Mouse (Mus musculus): ENCODE data around the gene Kat8. TPM values are rescaled to one million over a fixed set of nuclear protein-coding genes. Genes with fewer than 3 reads are reported as not detected.
"Not testable (repeated sequence)": the region's sequence is repeated elsewhere in the genome, so short reads cannot be mapped to it uniquely, and the experiment has no call there.

The Kat8 gene
- total RNA-seq, 2 experiments from 2014 or later = 24.2 to 26.9 TPM

DNA sequence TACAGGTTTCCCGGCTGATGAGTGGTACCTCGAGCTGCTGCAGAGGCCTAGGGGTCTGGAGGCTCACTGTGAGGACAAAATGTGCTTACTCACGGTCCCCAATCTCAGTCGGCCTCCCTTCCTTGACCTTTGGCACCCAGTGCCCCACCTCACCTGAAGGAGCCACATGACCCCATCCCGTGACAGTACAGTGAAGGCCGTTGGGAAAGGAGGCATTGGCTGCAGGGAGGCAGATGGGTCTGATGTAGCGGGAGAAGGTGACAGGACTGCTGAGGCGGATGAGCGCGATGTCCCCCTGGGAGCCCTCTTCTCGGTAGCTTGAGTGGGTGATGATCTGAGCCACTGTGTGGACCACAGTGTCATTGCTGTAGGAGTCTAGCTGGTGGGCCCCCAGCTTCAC, 14.5 kb downstream of the Kat8 start:
- intact Hi-C loops (cut with DNase I) = no loop called here
- no peak for DNase-seq (ENCODE audit: extremely low spot score in 1 of 2, low spot score in 2 of 2)

DNA sequence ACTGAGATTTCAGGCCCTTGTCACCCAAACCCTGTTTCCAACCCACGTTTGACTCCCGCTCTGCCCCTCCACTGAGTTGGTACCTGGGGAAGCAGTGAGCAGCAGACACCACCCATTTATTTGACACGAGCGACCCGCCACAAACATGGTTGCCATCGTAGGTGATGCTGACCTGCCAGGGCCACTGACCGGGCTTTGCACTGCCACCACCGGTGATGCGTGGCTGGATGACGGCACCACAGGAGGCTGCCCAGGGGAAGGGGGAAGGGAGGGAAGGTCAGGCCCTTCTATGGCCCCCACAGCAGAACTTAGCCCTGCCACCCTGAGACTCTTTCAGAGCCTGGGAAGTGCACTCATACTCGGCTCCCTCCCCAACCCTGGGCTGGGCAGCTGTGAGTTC, 15.4 kb downstream of the Kat8 start:
- intact Hi-C loops (cut with DNase I) = no loop called here

DNA sequence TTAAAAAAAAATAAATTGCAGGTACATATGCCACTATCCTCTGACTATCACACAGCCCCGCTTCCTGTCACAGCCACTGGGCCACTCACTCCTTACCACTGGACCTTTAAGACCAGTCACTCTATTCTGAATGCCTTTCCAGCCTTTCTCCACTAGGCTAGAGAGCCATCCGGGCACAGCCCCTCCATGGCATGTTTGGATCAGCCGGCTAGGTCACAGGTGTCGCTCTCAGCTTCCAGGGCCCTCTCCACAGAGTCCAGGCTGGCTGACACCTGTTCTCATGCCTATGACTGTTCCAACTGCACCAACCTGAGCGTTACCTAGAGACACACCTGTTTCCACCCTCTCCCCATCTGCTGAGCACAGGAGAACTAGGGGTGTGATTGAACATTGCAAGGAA, 16.3 kb downstream of the Kat8 start:
- DNase-seq (ENCODE audit: extremely low spot score in 1 of 2, low spot score in 2 of 2) = no peak
- intact Hi-C loops (cut with DNase I) = no loop called here

More for the DNA sequence above, 15.4 kb downstream of the Kat8 start:
- no peak for DNase-seq (ENCODE audit: extremely low spot score in 1 of 2, low spot score in 2 of 2)

DNA sequence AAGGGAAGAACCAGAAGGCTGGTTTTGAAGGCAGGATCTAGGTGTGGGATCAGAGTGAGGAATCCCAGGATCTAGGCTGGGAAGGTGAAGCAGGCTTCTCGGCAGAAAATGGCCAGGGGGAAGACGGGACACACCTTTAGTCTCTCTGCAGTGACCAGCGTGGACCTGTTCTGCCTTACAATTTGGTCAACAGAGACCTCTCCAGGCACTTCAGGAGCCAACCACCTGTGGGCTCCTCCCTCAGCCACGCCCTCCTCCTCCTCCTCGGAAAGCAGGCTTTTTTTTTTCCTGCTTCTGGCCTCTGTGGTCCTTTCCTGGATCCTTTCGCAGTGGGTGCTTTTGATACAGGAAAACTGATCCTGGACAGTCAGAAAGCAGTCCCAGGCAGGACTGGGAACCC, 17.6 kb downstream of the Kat8 start, which contains the start of gene Prss8:
Prss8 (minus strand) TSS at position 182 of the 400 bp plus-strand sequence.
- intact Hi-C loops (cut with DNase I) = no loop called here
- DNase-seq (ENCODE audit: extremely low spot score in 1 of 2, low spot score in 2 of 2) = no peak

DNA sequence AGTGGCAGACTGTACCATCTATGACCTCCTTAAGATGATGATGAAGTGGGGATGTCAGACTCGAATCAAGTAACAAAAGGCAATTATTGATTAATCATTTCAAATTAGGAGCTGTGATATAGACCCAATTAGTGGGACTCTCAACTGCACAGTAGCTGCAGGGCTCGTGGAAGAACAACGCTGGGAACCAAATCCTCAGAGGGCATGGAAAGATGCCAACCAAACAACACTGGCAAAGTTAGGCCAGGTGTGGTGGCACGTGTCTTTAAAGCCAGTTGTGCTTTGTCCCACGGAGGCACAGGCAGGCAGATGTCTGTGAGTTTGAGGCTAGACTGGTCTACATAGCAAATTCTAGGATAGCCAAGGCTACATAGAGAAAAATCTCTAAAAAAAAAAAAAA, 18.3 kb downstream of the Kat8 start:
- intact Hi-C loops (cut with DNase I) = no loop called here
- no peak for DNase-seq (ENCODE audit: extremely low spot score in 1 of 2, low spot score in 2 of 2)

DNA sequence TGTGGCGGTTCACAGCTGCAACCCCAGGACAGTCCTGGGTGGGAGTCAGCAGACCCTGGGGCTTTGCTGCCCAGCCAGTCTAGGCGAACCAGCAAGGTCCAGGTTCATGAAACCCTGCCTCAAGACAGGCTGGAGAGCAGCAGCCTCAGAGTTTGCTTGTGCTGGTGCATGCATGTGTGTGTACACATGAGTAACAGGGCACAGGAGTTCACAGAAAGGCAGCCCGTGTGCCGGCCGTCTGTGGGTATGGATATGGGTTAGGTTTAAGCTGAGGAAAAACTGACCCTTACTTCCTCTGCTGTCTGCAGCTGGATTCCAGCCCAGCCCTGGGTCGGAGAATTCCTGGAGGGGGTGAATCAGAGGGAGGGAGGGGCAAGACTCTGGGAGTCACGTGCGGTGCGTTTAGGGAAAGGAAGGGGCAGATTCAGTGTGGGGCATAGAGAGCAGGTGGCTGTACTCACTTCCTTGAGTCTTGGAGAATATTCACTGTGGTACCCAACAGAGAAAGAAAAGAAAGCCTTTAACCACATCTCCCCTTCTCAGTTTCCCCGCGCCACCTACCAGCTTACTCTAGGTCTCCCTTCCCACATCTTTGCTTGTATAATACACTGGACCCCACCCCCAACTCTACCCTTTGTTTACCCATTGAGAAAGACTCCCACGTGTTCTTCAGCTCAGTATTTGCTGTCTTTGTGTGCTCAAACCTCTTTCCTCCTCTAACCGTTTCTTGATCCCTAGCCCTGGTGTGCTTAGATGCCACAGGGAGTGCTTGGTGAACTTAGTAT, 19.2 kb downstream of the Kat8 start:
- DNase-seq (ENCODE audit: extremely low spot score in 1 of 2, low spot score in 2 of 2) = peak in 1 of 2 experiments; percentile 62
- intact Hi-C loops (cut with DNase I) = no loop called here

DNA sequence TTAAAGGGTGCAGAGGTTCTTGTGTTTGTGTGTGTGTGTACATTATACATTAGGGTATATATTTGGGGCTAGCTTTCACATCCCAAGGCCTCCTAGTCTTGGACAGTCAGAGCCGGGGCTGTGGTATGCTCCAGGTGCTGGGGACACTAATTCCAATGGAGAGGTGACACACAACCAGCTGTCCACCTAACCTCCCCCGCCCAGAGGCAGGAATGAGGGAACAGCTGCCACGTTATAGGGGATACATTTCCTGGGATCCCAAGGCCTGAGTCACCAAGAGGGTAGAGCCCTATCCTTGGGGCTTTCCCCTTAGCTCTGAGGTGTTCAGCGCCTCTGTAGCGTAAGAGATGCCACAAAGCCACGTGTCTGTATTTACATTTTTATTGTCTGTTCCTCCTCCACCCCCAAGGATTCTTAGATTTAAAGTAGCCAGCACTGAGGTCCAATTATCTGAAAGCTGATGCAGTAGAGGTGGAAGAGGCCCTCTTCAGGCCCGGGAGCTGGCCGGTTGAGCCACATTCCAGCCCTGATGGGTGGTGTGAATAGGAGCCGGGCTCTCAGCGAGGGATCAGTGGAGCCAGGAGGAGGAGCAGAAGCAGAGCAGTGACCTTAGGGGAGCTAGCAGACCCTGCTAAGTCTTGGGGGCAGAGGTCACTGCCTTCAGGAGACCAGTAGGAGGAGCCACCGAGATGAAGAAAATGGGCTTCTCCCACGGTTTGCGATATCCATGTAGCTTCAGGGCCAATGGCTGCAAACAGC, 20.1 kb downstream of the Kat8 start:
- no peak for DNase-seq (ENCODE audit: extremely low spot score in 1 of 2, low spot score in 2 of 2)
- intact Hi-C loops (cut with DNase I) = no loop called here

DNA sequence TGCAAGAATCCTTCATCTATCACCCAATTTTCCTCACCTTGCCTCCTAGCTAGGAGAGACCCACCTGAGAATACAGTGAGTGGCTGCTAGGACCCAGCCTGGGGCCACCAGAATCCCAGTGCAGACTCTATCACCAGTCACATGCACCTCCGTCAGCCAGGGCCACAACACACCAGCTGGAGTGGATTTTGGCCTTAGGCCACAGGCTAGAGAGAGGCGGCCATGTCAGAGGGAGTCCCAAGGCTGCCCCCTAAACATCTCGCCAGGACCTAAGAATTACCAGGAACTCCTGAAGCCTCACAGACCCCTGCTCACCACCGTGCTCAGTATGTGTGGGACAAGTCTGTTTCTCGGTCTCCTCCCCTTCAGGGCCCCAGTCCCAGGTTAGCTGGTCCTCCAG, 21.8 kb downstream of the Kat8 start:
- DNase-seq (ENCODE audit: extremely low spot score in 1 of 2, low spot score in 2 of 2) = no peak
- intact Hi-C loops (cut with DNase I) = no loop called here

DNA sequence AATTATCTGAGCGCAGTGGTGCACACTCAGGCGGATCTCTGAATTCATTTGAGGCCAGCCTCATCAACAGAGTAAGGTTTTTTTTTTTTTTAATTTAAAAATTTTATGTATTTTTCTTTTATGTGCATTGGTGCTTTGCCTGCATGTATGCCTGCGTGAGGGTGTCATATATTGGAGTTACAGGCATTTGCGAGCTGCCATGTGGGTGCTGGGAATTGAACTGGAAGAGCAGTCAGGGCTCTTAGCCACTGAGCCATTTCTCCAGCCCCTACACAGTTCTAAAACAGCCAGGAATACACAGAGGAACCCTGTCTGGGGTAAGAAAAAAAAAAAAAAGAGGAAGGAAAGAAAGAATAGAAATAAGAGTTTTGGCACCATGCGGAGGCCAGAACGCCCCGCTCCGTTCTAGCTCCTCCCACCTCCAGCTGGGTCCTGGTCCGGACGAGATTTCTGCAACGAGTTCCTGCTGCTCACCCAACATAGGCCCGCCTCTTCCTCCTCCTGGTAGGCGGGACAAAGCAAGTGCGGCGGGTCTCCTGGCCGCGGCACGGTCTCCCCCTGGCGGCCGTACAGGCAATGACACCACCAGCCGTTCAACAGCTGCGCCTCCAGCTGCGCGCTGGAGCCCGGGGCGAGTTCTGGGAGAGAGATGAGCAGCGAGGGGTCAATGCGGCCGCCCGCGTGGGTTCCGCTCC, 22.9 kb downstream of the Kat8 start:
- intact Hi-C loops (cut with DNase I) = no loop called here
- DNase-seq (ENCODE audit: extremely low spot score in 1 of 2, low spot score in 2 of 2) = peak; percentile 93 to 96

DNA sequence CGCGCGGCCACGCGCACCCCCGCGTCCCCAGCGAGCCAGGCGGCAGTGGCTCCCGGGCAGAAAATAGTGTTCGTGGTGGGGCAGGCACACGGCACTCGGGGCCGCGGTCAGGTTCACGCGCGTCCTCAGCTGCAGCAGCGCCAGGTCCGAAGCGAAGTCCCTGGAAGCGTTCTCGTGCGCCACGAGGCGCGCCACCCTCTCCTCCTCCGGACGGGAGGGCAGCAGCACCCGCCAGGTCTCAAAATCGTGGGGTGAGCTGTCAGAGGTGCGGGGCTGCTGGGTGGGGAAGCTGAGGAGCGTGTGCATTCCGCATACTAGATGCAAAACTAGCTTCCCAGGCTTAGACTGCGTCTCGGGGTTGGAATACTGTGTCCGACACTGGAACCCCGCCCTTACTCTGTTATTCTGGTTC, 23.4 kb downstream of the Kat8 start:
- DNase-seq (ENCODE audit: extremely low spot score in 1 of 2, low spot score in 2 of 2) = no peak
- intact Hi-C loops (cut with DNase I) = no loop called here

DNA sequence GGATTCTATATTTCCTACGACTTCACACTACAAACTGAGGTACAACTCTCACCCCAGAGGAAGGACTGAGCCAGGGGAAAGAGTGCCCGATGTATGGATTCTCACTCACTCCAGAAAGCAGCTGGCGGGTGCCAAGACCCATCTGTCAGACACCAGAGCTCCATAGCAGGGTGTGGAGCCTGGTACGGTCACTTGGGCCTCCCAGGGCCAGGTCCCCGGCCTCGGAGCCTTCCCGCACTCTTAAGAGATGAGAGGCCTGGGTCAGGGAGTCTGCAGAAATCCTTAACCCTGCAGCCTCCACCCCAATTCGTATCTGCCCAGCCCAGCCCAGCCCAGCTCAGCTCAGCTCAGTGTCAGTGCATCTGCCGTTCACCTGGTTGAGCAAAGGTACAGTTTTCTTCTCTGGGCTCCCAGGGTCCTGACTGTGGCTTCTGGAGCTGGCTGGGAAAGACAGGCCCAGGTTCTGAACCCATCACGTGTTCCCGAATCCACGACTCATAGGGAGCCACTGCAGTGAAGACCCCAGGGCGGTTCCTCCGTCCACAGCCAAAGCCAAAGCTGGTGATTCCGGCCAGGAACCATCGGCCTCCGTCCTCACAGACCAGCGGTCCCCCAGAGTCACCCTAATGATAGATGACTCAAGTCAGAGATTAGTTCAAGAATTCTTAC, 24.0 kb downstream of the Kat8 start:
- no peak for DNase-seq (ENCODE audit: extremely low spot score in 1 of 2, low spot score in 2 of 2)
- intact Hi-C loops (cut with DNase I) = no loop called here

DNA sequence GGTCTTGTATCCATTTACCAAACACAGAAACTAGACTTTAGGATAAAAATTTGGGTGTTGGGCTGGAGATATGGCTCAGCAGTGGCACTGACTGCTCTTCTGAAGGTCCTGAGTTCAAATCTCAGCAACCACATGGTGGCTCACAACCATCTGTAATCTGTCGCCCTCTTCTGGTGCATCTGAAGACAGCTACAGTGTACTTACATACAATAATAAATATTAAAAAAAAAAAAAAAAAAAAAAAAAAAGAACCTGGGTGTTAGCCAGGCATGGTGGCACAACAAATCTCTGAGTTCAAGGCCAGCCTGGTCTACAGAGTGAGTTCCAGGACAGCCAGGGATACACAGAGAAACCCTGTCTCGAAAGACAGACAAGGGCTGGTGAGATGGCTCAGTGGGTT, 29.8 kb downstream of the Kat8 start:
- intact Hi-C loops (cut with DNase I); DNase-seq (ENCODE audit: extremely low spot score in 1 of 2, low spot score in 2 of 2): not testable (repeated sequence)

DNA sequence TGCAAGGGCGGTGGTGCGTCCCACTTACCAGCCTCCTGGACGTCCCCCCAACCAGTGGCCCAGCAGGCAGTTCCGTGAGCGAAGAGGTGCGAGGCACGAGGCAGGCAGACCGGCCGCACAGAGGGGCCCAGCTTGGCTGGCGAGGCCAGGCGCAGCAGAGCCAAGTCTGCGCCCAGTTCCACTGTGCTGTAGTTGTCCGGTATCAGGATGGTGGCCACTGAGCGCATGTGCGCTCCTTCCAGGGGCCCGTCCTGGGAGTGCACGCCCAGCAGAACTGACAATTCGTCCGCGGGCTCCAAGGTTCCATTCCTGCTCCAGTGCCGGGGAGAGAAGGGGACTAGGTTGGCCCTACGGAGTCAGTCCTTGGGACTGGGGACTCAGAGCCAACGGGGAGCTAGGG, 32.3 kb downstream of the Kat8 start:
- no peak for DNase-seq (ENCODE audit: extremely low spot score in 1 of 2, low spot score in 2 of 2)

DNA sequence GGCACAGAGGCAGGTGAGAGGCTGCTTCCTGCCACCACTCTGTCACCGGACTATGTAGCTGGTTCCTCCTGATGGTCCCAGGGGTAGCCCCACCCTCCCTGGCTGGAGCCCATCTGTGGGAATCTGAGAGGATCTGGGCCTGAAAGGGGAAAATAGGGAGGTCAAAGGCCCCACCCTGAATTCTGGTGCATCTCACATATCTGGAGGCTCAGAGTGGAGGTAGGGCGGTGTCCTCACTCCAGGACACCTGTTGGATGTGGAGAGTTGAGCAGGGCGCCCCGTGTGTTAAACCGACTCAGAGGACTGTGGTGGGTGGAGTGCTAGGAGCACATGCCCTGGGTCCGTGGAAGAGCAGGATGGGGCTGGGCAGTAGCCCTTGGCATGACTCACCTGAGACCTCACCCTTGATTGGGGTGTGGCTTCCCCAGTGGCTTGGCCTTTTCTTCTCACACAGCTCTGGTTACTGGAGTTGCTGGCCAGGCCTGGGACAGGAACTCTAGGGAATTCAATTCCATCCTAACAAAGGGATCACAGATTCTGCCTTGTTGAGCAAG, 34.2 kb downstream of the Kat8 start, which contains the start of gene Prss36:
Prss36 (minus strand) TSS at position 256 of the 554 bp plus-strand sequence.
- DNase-seq (ENCODE audit: extremely low spot score in 1 of 2, low spot score in 2 of 2) = no peak
- intact Hi-C loops (cut with DNase I) = no loop called here

More for the DNA sequence above, 32.3 kb downstream of the Kat8 start:
- intact Hi-C loops (cut with DNase I) = no loop called here

DNA sequence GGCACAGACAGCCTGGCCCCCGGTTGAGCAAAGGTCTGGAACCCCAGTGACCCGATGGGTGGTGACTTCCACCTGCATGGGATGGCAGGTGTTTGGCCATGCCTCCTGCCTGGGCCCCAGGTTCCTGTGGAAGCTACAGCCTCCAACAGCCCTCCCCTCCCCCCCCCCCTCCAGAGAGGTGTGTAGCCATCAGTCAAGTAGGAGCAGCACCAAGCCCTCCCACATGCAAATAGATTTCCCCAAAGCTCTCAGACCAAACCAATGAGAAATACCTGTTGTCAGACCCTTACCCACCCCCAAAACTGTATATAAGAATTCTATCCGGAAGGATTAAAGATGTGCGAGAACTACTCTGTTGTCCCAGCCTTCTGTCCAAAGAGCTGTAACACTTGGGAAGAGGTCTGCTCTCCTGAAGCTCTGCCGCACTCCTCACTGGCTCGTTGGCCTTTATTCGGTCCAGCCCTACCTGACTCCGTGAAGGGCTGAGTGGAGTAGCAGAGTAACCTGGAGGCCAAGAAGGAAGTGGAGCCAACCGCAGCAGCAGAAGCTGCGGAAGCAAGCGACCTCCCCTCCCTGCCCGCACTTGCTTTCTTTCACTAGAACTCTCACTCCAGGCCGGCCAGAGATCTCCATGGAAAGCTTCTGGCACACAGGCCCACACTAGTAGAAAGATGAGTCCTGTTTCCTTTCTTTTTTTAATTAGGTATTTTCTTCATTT, 40.7 kb downstream of the Kat8 start:
- no peak for DNase-seq (ENCODE audit: extremely low spot score in 1 of 2, low spot score in 2 of 2)

DNA sequence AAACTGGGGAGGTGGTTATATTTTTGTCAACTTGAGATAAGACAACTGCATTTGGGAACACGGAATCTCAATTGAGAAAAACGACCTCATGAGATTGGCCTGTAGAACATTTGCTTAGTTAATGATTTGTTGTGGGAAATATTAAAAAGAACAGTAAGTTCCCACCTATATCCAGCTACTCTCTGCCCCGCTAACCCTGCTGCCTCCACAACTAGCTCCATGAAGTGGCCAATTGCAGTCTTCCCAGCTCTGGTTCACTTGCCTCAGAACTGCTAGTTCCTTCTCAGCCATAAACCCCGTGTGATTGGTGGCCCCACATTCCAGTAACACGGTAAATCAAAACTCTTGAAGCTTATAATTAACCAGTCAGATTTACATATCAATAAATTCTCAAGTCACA, 47.0 kb downstream of the Kat8 start:
- intact Hi-C loops (cut with DNase I) = no loop called here
- no peak for DNase-seq (ENCODE audit: extremely low spot score in 1 of 2, low spot score in 2 of 2)

More for the DNA sequence above, 40.7 kb downstream of the Kat8 start:
- intact Hi-C loops (cut with DNase I) = no loop called here

DNA sequence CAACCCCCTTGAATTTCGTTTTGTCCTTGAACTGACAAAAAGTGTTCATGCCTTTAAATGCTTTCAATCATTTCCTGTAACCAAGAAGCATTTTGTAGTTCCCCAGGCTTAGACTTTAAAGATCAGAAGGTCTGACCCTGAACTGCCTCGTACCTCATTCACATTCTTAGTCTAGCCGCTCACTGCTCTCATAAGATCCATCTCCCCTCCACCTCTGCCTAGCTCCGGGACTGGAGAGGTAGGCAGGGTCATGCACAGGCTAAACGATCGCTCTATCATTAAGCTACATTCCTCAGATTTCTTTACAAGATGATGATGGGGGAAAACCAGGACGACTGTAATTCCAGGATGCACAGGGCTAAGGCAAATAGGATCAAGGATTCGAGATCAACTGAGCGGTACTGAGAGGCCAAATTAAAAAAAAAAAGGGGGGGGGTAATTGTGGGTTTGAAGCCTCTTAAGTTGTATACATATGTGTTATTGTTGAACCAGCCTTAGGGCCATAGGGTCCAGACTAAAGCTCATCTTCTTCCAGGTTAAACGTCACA, 54.1 kb downstream of the Kat8 start:
- no peak for DNase-seq (ENCODE audit: extremely low spot score in 1 of 2, low spot score in 2 of 2)
- intact Hi-C loops (cut with DNase I) = no loop called here

All from left cerebral cortex, postnatal 10 days (tissue).